Mouse (Mus musculus): ENCODE data around the gene Slc36a3. TPM values are rescaled to one million over a fixed set of nuclear protein-coding genes. Genes with fewer than 3 reads are reported as not detected.
"Not testable (repeated sequence)": the region's sequence is repeated elsewhere in the genome, so short reads cannot be mapped to it uniquely, and the experiment has no call there.

Slc36a3 gene
- polyA plus RNA-seq, 1 experiment from 2014 or later: not detected

DNA sequence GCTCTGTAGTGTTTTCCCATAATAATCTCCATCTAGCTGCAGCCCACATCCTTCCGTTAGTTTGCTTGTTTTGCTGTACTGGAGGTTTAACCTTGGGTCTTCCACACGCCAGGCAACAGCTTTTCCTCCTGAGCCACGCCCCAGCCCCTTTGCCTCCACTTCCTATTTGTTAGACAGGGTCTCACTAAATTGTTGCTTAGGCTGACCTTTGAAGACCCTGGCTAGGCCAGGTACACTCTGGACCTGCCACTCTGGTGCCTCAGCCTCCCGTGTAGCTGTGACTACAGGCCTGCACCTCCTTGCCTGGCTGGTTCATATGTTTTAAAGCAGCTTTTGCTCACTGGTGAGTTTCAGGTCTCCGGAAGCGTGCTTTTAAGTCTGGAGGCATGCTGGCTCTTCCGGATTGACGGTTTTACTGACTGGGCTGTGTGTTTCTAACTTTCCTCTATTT lies 30.7 kb downstream of the Slc36a3 start:
- WGBS: 75% methylated on average over 8 of the region's 8 CpGs
- peak; percentile 49; the same call in 1 of the 2 replicates for ATAC-seq (replicated peaks; ENCODE audit: extremely low read depth, insufficient read depth, low FRiP score)
- Histone ChIP-seq H3K27me3 (ENCODE audit: control insufficient read depth, insufficient read depth, low read length) (no peaks in the 10 kb centered on the region), H3K4me2 (ENCODE audit: low read depth, low read length) (no peak overlapping the region), H3K9ac (ENCODE audit: low read length) (no peak overlapping the region), H3K27ac (ENCODE audit: low read length) (peak overlapping the region; percentile 65), H3K4me3 (ENCODE audit: low read length) (no peak overlapping the region), H3K4me1 (ENCODE audit: control insufficient read depth, insufficient read depth, low read length) (no peaks in the 10 kb centered on the region), H3K36me3 (ENCODE audit: control insufficient read depth, insufficient read depth) (no peaks in the 10 kb centered on the region), H3K9me3 (replicated peaks; ENCODE audit: control insufficient read depth, low read length) (no peaks in the 10 kb centered on the region; the same call in none of the 2 replicates)

DNA sequence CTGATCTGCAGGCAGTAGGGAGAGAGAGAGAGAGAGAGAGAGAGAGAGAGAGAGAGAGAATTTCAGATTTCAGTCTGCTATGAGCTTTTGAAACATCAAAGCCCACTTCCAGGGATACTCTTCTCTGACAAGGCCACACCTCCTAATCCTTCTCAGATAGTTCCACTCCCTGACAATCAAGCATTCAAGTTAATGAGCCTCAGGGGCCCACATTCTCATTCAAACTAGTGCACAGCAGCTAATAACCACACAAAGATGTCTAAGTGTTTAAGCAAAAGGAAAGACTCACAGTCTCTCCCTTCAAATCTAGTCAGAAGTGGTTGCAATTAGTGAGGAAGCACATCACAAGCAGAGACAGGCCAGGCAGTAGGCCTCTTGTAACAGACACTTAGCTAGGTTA lies 31.2 kb downstream of the Slc36a3 start:
- H3K9ac ChIP-seq (ENCODE audit: low read length): no peak overlapping the region
- ATAC-seq (replicated peaks; ENCODE audit: extremely low read depth, insufficient read depth, low FRiP score): no peak
- no peaks in the 10 kb centered on the region for H3K4me1 ChIP-seq (ENCODE audit: control insufficient read depth, insufficient read depth, low read length)
- H3K27me3 ChIP-seq (ENCODE audit: control insufficient read depth, insufficient read depth, low read length): no peaks in the 10 kb centered on the region
- H3K4me2 ChIP-seq (ENCODE audit: low read depth, low read length): no peak overlapping the region
- no peaks in the 10 kb centered on the region for H3K36me3 ChIP-seq (ENCODE audit: control insufficient read depth, insufficient read depth)
- peak overlapping the region; percentile 65 for H3K27ac ChIP-seq (ENCODE audit: low read length)
- H3K9me3 ChIP-seq (replicated peaks; ENCODE audit: control insufficient read depth, low read length): no peaks in the 10 kb centered on the region; the same call in none of the 2 replicates
- H3K4me3 ChIP-seq (ENCODE audit: low read length): no peak overlapping the region

DNA sequence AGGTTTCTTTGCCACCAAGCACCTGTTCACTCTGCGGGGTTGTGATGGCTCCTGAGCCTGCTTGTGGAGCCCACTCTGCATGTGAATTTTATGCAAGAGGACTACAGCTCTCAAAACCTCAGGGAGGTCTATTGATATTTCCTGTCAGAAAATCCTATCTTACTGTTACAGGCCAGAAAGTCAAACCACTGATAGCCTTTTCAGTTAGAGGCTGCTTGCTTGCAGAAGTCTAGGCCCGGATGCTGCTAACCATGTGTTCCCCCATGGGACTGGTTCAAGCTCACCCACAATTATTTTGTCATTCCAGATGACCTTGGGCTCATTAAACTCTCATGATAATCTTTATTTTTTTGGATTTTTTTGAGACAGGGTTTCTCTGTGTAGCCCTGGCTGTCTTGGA lies 34.5 kb downstream of the Slc36a3 start:
- ATAC-seq (replicated peaks; ENCODE audit: extremely low read depth, insufficient read depth, low FRiP score): no peak

DNA sequence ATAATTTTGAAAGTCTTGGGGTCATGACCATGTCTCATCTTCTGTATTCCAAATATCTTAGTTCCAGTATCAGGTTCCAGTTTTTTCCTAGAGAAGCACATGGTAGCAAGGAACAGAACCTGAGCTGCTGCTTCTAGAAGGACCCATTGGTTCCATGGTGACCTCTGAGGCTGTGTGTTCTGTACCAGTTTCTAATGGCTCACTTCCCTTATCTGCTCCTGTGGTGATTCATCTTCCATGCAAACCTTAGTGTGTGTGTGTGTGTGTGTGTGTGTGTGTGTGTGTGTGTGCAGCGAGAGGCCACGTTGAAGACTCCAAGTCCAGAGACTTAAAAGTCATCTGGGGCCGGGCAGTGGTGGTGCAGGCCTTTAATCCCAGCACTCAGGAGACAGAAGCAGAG lies 35.5 kb downstream of the Slc36a3 start:
- Histone ChIP-seq H3K9ac (ENCODE audit: low read length) (no peak overlapping the region), H3K9me3 (replicated peaks; ENCODE audit: control insufficient read depth, low read length) (no peaks in the 10 kb centered on the region; the same call in none of the 2 replicates), H3K27me3 (ENCODE audit: control insufficient read depth, insufficient read depth, low read length) (no peaks in the 10 kb centered on the region), H3K4me2 (ENCODE audit: low read depth, low read length) (no peak overlapping the region), H3K36me3 (ENCODE audit: control insufficient read depth, insufficient read depth) (no peaks in the 10 kb centered on the region), H3K27ac (ENCODE audit: low read length) (no peak overlapping the region), H3K4me1 (ENCODE audit: control insufficient read depth, insufficient read depth, low read length) (peaks cover 9% of the 10 kb centered on the region), H3K4me3 (ENCODE audit: low read length) (no peak overlapping the region)
- 91% methylated on average over 3 of the region's 3 CpGs for WGBS
- no peak for ATAC-seq (replicated peaks; ENCODE audit: extremely low read depth, insufficient read depth, low FRiP score)

More for the DNA sequence above, 34.5 kb downstream of the Slc36a3 start:
- no peaks in the 10 kb centered on the region; the same call in none of the 2 replicates for H3K9me3 ChIP-seq (replicated peaks; ENCODE audit: control insufficient read depth, low read length)
- H3K4me2 ChIP-seq (ENCODE audit: low read depth, low read length): no peak overlapping the region
- no peaks in the 10 kb centered on the region for H3K36me3 ChIP-seq (ENCODE audit: control insufficient read depth, insufficient read depth)
- no peak overlapping the region for H3K27ac ChIP-seq (ENCODE audit: low read length)
- H3K4me3 ChIP-seq (ENCODE audit: low read length): no peak overlapping the region
- no peaks in the 10 kb centered on the region for H3K27me3 ChIP-seq (ENCODE audit: control insufficient read depth, insufficient read depth, low read length)
- WGBS: 85% methylated on average over 2 of the region's 2 CpGs
- peaks cover 9% of the 10 kb centered on the region for H3K4me1 ChIP-seq (ENCODE audit: control insufficient read depth, insufficient read depth, low read length)
- no peak overlapping the region for H3K9ac ChIP-seq (ENCODE audit: low read length)

DNA sequence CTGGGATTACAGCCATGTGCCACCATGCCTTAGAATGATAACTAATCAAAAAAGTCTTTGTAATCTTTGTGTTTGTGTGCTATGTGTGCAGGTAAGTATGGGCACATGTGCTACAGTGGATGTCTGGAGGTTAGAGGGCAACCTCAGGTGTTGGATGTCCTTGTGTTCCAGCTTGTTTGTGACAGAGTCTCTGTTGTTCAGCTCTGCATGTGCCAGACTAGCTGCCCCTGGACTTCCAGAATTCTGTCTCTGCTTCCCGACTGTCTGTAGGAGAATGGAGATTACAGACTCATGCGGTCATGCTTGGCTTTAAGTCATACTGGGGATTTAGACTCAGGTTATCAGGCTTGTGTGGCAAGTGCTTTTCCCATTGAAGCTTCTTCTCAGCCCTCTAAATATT lies 37.2 kb downstream of the Slc36a3 start:
- Histone ChIP-seq H3K27me3 (ENCODE audit: control insufficient read depth, insufficient read depth, low read length) (no peaks in the 10 kb centered on the region), H3K9me3 (replicated peaks; ENCODE audit: control insufficient read depth, low read length) (no peaks in the 10 kb centered on the region; the same call in none of the 2 replicates), H3K9ac (ENCODE audit: low read length) (no peak overlapping the region), H3K4me2 (ENCODE audit: low read depth, low read length) (no peak overlapping the region), H3K4me3 (ENCODE audit: low read length) (no peak overlapping the region), H3K36me3 (ENCODE audit: control insufficient read depth, insufficient read depth) (no peaks in the 10 kb centered on the region), H3K27ac (ENCODE audit: low read length) (peak overlapping the region; percentile 41), H3K4me1 (ENCODE audit: control insufficient read depth, insufficient read depth, low read length) (peaks cover 9% of the 10 kb centered on the region)
- WGBS: 37% methylated on average over 2 of the region's 2 CpGs
- no peak for ATAC-seq (replicated peaks; ENCODE audit: extremely low read depth, insufficient read depth, low FRiP score)

DNA sequence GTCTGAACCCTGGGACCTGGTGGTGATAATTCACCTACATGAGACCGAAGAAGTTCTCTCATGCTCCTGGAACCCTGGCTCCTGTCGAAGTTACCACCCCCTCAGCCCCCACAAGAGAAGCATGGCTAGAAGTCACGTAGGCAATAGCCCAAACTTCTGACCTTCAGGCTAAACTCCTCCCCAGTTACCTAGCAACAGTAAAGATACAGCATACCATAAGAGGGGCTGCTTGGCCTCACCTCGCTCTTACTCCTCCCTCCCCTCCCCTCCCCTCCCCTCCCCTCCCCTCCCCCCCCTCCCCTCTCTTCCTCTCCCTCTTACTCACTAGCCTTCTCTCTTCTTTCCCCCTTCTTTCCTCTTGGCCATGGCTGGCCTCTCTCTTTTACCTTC lies 37.7 kb downstream of the Slc36a3 start:
- H3K4me2 ChIP-seq (ENCODE audit: low read depth, low read length); H3K27me3 ChIP-seq (ENCODE audit: control insufficient read depth, insufficient read depth, low read length); H3K9ac ChIP-seq (ENCODE audit: low read length); H3K9me3 ChIP-seq (replicated peaks; ENCODE audit: control insufficient read depth, low read length); H3K4me3 ChIP-seq (ENCODE audit: low read length); H3K36me3 ChIP-seq (ENCODE audit: control insufficient read depth, insufficient read depth); H3K4me1 ChIP-seq (ENCODE audit: control insufficient read depth, insufficient read depth, low read length): not testable (repeated sequence)
- 25% methylated on average over 4 of the region's 4 CpGs for WGBS
- peak; percentile 66 for ATAC-seq (replicated peaks; ENCODE audit: extremely low read depth, insufficient read depth, low FRiP score)
- H3K27ac ChIP-seq (ENCODE audit: low read length): peak overlapping the region; percentile 63

DNA sequence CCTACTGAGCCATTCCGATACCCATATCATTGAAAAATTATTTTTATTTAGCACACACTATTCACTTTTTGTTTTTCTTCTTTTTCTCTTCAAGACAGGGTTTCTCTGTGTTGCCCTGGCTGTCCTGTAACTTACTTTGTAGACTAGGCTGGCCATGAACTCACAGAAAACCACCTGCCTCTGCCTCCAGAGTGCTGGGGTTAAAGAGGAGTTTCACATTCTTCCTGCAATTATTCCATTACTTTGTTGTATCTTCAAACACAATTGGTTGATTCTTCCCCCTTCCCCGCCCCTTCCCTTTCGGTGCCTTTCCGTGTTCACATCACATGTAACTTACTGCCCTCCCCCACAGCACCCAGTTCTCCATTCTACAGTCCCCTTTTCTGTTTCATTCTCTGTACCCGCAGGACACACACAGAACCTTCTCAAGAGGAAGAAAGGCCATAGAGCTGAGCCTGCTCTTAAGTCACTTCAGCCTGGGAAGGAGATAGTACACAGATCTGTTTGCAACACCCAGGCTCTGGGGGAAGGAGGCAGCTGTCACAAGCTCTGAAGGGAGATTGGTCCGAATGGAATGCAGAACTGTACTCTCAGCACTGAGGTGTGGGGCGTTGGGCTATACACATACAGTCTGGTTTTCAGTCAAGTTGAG lies 38.2 kb downstream of the Slc36a3 start:
- no peaks in the 10 kb centered on the region for H3K36me3 ChIP-seq (ENCODE audit: control insufficient read depth, insufficient read depth)
- WGBS: 43% methylated on average over 7 of the region's 7 CpGs
- H3K4me2 ChIP-seq (ENCODE audit: low read depth, low read length): no peak overlapping the region; the same call in 1 of the 2 replicates
- no peaks in the 10 kb centered on the region for H3K9me3 ChIP-seq (replicated peaks; ENCODE audit: control insufficient read depth, low read length)
- peaks cover 9% of the 10 kb centered on the region for H3K4me1 ChIP-seq (ENCODE audit: control insufficient read depth, insufficient read depth, low read length)
- H3K27ac ChIP-seq (ENCODE audit: low read length): peak overlapping the region; percentile 63
- H3K9ac ChIP-seq (ENCODE audit: low read length): no peak overlapping the region
- H3K27me3 ChIP-seq (ENCODE audit: control insufficient read depth, insufficient read depth, low read length): no peaks in the 10 kb centered on the region
- ATAC-seq (replicated peaks; ENCODE audit: extremely low read depth, insufficient read depth, low FRiP score): peak; percentile 79
- H3K4me3 ChIP-seq (ENCODE audit: low read length): no peak overlapping the region

DNA sequence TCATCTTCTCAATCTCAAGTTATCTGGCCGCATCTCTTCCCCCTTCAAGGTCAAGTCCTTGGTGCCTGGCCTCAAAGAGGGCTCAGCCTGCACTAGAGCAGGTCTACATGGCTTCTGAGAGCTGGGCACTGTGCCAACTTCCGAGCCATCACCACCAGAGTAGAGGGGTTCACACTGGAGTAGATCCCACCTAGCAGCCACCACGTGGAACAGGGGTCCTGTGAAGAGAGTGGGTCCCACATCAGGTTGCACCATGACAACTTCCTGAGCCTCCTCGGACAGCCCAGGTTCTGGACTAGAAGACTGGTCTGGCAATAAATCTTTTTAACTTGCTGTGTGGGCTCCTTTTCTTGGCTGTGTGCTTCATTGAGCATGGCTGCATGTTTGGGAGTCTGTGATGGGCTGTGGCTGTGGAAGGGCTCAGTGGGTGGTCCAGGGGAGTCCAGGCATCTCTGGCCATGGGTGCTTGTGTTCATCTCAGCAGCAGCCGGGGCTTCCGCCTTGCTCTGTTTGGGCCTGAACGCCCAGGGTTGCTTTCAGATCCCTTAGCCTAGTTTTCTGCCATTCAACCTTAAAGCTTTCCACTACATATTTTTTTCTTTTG lies 40.8 kb downstream of the Slc36a3 start:
- 61% methylated on average over 7 of the region's 7 CpGs for WGBS
- no peak overlapping the region for H3K4me3 ChIP-seq (ENCODE audit: low read length)
- H3K4me1 ChIP-seq (ENCODE audit: control insufficient read depth, insufficient read depth, low read length): peaks cover 9% of the 10 kb centered on the region
- ATAC-seq (replicated peaks; ENCODE audit: extremely low read depth, insufficient read depth, low FRiP score): no peak
- 0 out of 2 replicates have a peak overlapping the region, but pooled peaks have one; percentile 7 for H3K27ac ChIP-seq (ENCODE audit: low read length)
- no peak overlapping the region for H3K9ac ChIP-seq (ENCODE audit: low read length)
- no peaks in the 10 kb centered on the region for H3K27me3 ChIP-seq (ENCODE audit: control insufficient read depth, insufficient read depth, low read length)
- H3K4me2 ChIP-seq (ENCODE audit: low read depth, low read length): no peak overlapping the region
- no peaks in the 10 kb centered on the region for H3K36me3 ChIP-seq (ENCODE audit: control insufficient read depth, insufficient read depth)
- no peaks in the 10 kb centered on the region for H3K9me3 ChIP-seq (replicated peaks; ENCODE audit: control insufficient read depth, low read length)

DNA sequence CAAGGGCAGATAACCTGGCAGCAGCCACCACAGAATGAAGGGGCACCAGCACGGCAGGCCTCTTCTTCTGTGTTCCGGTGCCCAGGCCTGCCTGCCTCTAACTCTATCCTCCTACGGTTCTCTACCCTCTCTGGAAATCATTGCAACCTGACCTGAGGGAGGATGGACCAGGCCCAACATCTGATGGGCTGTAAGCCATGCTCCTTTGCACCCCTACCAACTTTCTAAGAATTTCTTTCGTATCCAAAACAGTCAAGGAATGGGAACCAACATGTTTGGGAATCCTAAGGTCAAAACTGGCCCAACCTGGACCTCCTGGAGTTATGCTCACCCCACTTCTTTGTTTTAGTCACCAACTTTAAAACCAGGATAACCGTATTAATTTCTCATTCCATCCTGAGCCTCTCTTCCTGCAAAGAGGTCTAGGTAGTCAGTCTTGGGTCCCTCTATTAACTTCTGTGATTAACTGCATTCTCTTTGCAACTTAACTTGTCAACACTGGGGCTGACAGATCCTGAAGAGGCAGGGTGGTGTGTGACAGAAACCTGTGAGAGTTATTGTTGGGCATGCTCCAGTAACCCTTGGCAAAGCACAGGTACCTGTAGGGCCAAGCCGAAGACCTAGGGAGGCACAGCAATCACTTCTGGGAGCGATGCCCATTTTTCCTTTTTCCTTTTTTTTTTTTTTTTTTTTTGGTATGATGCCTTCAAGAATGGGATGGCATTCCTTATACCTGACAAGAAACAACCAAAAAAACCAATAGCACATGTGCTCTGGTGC lies 41.8 kb downstream of the Slc36a3 start:
- ATAC-seq (replicated peaks; ENCODE audit: extremely low read depth, insufficient read depth, low FRiP score): no peak
- peaks cover 9% of the 10 kb centered on the region for H3K4me1 ChIP-seq (ENCODE audit: control insufficient read depth, insufficient read depth, low read length)
- H3K27me3 ChIP-seq (ENCODE audit: control insufficient read depth, insufficient read depth, low read length): no peaks in the 10 kb centered on the region

More for the DNA sequence above, 41.8 kb downstream of the Slc36a3 start:
- no peaks in the 10 kb centered on the region for H3K9me3 ChIP-seq (replicated peaks; ENCODE audit: control insufficient read depth, low read length)
- H3K9ac ChIP-seq (ENCODE audit: low read length): no peak overlapping the region
- no peak overlapping the region for H3K27ac ChIP-seq (ENCODE audit: low read length)
- WGBS: 79% methylated on average over 7 of the region's 7 CpGs
- H3K4me3 ChIP-seq (ENCODE audit: low read length): no peak overlapping the region
- no peak overlapping the region for H3K4me2 ChIP-seq (ENCODE audit: low read depth, low read length)
- no peaks in the 10 kb centered on the region for H3K36me3 ChIP-seq (ENCODE audit: control insufficient read depth, insufficient read depth)
